Mouse (Mus musculus) skeletal muscle tissue, postnatal 0 days (tissue): ENCODE data around the gene Rcor1. TPM values are rescaled to one million over a fixed set of nuclear protein-coding genes. Genes with fewer than 3 reads are reported as not detected.

Experiments used
- polyA plus RNA-seq: library from polyadenylated mRNA; unstranded; fragments of >200 nt; fragmentation: Nextera tagmentation; extraction: Ambion mirVana; gene quantifications from 2 replicates; pipeline ENCODE4 v1.2.1, GENCODE M21; 2015

The Rcor1 gene
- 5.7 and 6.4 TPM in 2 replicates for polyA plus RNA-seq

GRCm38 (mm10) chr12:111038976-111039612 lies at the start of gene Rcor1:
Gene Rcor1 (plus strand): TSS chr12:111039351.

Other genes with a start within 250 kb of the Rcor1 start
- gene Mok, start 198.4 kb upstream of the Rcor1 start, polyA plus RNA-seq, result 0.60 and 0.79 TPM in 2 replicates
- 2.7 and 3.8 TPM in 2 replicates for gene Zfp839, start 189.1 kb upstream of the Rcor1 start, polyA plus RNA-seq
- 40.9 and 41.2 TPM in 2 replicates for gene Cinp, start 150.2 kb upstream of the Rcor1 start, polyA plus RNA-seq
- gene Tecpr2, start 150.1 kb upstream of the Rcor1 start, polyA plus RNA-seq, result 1.0 TPM in 2 replicates
- gene Ankrd9, start 60.3 kb upstream of the Rcor1 start, polyA plus RNA-seq, result 50.2 and 59.2 TPM in 2 replicates
- 6.0 and 7.3 TPM in 2 replicates for gene Traf3, start 127.0 kb downstream of the Rcor1 start, polyA plus RNA-seq
- not detected in 2 replicates for gene 4930595D18Rik, start 145.1 kb downstream of the Rcor1 start, polyA plus RNA-seq
- 0.65 TPM in 1 of 2 replicates, not detected in the other for gene Amn, start 231.7 kb downstream of the Rcor1 start, polyA plus RNA-seq